Mouse (Mus musculus) brain, embryonic 18.5 days (tissue): ENCODE results near the gene Tifa.
A peak's percentile ranks its signal among the peaks of the same experiment; 100 is the strongest.

Experiments used
- DNase-seq: peaks from one replicate; pipeline ENCODE4 v3.0.0-alpha.2; 2012; ENCODE audit warnings: low read depth, low spot score

The Tifa gene

GRCm38 (mm10) chr3:127823886-127824863 lies 34.6 kb downstream of the Tifa start:
- no peak for DNase-seq

- no peak for DNase-seq
Measured at GRCm38 (mm10) chr3:127826503-127826902, 36.9 kb downstream of the Tifa start.

- DNase-seq, result no peak
Measured at GRCm38 (mm10) chr3:127827123-127827522, 37.5 kb downstream of the Tifa start.

- no peak for DNase-seq
Measured at GRCm38 (mm10) chr3:127830183-127830582, 40.6 kb downstream of the Tifa start.

DNA sequence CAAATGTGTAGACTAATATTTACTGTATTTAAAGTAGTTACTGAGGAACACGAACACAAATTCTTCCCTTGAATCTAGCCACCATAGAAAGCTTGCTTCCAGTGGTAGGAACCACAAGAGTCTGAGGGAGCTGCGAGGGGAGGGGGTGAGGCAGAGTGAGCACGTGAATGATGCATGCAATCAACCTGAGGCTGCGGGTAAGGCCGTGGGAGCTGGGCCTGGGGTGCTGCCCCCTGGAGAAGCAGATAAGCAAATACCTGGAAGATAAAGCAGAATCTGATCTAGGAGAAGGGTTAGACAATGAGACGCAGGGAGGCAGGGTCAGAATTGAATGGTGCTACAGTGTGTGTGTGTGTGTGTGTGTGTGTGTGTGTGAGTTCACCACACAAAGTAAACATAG lies 41.5 kb downstream of the Tifa start:
- no peak for DNase-seq

GRCm38 (mm10) chr3:127834040-127834439 lies 44.4 kb downstream of the Tifa start:
- no peak for DNase-seq

GRCm38 (mm10) chr3:127835594-127835993 lies 46.0 kb downstream of the Tifa start:
- DNase-seq, result no peak

GRCm38 (mm10) chr3:127836798-127837153 lies 47.2 kb downstream of the Tifa start:
- DNase-seq, result no peak

DNA sequence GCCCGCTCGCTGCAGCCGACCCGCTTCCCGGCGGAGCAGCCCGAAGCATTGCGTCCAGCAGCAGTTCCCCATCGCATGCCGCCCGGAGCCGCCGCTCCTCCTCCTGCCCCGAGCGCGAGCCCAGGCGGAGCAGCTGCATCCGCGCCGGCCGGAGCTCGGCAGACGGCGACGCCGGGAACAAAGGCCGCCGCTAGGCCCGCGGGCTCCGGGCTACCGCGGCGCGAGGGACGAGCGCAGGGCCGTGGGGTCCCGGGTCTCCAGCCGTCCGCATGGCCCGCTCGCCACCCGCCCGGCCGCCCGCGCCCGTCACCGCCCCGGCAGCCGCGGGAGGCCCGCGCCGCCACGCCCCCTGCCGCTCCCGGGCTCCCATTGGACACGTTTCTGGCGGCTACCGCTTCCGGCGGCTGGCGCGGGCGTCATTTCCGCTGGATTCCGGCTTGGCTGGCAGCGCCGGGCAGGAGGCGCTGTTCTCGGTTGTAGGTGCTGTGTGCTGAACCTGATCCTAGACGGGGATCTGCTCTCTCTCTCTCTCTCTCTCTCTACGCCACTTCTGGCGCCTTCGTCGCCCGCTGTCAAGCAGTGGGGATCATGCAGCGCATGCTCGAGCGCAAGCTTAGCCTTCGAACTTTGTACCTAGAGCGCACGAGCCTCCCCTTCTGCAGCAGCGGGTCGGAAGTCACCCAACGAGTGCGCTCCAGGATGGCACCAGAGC lies 47.7 kb downstream of the Tifa start, which contains the start of gene Ap1ar:
Gene Ap1ar (minus strand): TSS at position 370 of the 712 bp plus-strand sequence.
- peak; percentile 85 for DNase-seq

- no peak for DNase-seq
Measured at GRCm38 (mm10) chr3:127837972-127838644, 48.5 kb downstream of the Tifa start.

- no peak for DNase-seq
Measured at GRCm38 (mm10) chr3:127841926-127842325, 52.3 kb downstream of the Tifa start.

DNA sequence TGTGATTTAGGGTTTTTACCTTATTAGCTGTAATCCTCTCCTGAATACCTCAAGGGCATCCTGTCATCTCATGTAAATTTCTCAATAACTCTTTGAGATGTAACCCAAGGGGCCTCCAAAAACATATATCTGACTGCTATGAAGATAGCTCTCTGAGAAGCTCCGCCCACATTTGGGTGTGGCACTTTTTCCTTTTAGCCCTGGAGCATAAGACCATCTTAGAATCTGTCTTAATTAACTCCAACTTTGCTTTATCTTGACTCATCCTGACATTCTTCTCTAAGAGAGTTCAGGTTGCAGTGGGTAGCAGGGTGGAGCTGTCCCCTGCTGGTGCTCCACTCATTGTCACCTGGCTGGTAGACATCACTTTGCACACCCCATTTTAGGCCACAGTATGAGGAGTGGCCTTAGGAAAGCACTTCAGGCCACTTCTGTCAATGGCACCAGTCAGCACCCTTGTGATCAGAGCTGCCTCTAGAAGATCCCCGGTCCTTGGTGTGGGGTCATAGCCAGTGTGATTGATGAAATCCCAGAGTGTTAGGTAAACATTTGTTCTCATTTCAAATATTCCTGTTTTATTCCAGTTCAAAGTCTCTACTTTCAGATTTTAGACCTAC lies 53.8 kb downstream of the Tifa start:
- DNase-seq, result no peak

GRCm38 (mm10) chr3:127843941-127844327 lies 54.3 kb downstream of the Tifa start:
- DNase-seq, result no peak

DNA sequence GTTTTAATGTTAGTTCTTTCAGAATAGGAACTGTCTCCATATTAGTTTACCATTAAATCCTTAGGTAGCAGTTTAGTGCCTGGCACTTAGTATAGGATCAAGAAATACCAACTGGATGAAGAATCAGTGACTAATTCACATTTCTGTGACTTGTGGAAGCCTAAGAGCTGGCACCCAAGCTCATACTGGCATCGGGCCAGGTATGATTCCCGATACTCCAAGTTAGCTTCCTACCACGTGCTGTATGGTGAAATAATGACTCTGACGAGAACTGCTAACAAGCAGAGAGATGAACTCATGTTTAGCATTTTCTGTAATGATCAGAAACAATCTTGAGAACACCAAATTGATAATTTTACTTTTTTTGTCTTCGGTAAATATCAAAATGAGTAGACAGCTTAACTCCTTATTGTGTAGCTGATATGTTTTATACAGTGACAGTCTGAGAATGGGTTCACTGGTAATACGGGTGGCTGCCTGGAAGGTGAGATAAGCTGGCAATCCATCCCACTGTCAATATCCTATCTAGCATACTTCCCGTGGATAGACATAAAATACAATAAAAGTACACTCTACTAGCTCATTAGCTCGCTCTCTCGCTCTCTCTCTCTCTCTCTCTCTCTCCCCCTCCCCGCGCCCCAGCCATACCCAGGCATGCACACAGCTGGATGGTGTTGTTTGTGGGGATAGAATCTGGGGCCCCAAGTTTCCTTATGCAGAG lies 58.6 kb downstream of the Tifa start:
- DNase-seq, result no peak

DNA sequence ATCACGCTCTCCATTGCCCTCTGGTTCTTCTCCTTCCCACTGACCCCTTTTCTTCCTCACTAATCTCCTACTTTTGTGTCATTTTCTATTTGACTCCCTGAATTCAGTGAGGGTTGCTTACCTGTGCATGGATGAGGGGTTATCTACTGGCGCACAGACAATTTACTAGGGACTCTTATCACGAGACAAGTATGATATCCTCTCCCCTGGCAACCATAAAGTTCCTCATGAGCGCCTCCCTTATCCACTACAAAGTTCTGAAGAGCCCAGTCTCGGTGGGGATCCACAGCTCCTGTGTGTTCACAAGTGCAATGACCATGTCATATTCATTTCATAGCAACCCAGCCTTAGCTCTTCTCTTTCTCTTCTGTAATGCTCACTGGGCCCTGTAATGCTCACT lies 60.3 kb downstream of the Tifa start:
- no peak for DNase-seq

GRCm38 (mm10) chr3:127850776-127851646 lies 61.4 kb downstream of the Tifa start:
- DNase-seq, result no peak

GRCm38 (mm10) chr3:127852722-127853121 lies 63.1 kb downstream of the Tifa start:
- no peak for DNase-seq

GRCm38 (mm10) chr3:127853431-127854206 lies 64.0 kb downstream of the Tifa start:
- DNase-seq, result no peak

GRCm38 (mm10) chr3:127861340-127861739 lies 71.7 kb downstream of the Tifa start:
- DNase-seq, result no peak
